Mouse (Mus musculus): ENCODE measurements around the gene Tmem182.

The Tmem182 gene

DNA sequence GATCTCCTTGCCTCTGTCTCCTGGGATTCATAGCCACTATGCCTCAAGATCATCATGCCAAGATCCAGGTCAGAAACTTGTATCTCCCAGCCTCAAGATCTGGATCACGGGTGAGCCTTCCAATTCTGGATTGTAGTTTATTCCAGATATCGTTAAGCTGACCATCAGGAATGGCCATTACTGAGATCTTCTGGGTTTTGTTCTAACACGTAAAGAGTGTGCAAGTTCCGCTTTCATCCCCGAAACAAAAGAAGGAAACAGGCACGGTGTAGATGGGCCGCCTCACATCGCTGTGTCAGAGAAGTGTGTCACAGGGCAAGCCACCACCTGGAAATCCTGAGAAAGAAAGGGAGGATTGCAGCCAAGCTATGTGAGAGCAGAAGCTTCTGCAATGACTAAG, 6.3 kb upstream of the Tmem182 start:
- no peak for DNase-seq (ENCODE audit: low spot score)

DNA sequence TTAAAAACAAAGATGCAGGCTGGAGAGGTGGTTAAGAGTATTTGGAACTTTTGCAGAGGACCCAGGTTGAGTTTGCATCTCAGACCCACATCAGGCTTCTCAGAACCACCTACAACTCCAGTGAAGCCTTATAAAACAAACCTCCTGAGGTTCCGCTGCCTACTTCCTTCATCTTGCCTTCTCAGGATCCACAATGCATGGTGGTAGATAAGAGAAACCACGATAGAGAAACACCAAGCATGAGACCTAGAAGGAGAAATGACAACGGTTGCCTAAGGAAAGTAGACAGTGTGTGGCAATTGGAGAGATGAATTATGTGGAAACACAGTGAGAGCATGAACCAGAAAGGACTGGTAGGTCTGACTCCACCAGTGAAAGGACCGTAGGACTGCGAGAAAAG, 4.5 kb upstream of the Tmem182 start:
- no peak for DNase-seq (ENCODE audit: low spot score)

- DNase-seq (ENCODE audit: low spot score) = no peak
Observed at GRCm38 (mm10) chr1:40802759-40803158, 2.6 kb upstream of the Tmem182 start.

DNA sequence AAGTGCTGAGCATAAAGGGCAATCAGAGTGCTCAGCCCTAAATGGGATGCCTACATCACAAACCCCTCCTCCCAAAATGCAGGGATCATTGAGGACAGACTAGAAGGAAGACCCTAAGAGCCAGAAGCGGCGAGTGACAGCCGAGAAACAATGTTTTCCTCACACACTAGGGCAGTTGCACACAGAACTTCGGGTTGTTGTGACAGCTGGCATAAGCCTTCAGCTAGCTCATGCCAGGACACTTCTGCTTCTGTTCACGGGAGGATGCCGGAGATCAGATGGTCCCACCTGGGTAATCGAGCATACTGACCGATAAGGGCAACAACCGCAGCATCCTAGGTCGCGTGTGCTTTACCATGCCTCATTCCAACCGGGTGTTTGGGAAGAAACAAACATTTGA, 1.3 kb upstream of the Tmem182 start:
- no peak for DNase-seq (ENCODE audit: low spot score)

- DNase-seq (ENCODE audit: low spot score) = no peak
Observed at GRCm38 (mm10) chr1:40805891-40806290, 490 bp downstream of the Tmem182 start.

DNA sequence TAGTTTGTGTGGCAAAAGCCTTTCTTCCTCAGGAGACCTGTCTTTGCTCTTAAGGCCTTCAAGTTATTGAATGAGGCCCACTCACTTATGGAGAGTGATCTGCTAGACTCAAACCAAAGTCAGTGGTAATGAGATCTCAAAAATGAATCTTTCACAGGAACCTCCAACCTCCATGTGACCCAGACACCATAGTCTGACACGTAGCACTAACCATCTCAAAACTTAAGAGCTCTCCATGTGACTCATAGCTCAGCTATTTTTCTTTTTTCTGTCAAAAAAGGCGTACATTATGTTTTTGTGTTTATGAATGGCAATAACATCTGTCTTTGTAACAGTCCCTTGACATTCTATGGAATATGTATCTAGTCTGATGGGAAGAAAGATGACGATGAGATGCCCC, 3.2 kb downstream of the Tmem182 start:
- no peak for DNase-seq (ENCODE audit: low spot score)

DNA sequence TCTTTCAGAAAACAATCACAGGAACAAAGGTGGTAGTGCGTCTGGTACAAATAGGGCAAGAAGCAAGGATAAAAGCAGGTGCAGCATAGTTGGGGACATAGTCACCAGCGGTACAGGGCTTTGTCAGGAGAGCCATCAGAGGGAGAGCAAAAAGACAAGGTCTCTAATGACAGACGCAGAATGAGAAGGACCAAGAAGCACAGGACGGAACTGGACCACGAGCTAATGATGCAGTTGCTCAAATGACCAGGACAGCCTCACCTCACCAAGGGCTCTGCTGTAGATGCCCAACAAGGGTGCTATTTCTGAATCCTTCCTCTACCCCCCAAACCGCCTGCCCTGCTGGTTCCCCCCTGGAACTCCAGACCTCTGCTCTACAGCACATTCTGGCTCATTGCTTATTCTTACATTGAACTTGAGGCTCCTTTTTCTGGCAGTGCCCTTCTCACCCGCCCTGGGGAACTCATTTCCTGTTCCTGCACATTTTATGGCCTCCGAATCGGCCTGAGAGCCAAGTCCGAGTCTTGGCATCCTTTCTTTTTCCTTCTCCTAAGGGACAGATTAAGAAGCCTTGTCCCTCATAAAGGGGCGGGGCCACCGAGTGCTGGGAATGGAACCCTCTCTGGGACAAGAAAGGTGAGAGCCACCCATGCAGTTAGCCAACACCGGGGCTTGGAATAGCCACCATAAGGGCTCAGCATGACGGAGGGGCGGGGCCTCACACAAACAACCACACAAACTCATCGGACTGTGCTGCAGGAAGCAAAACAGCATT, 9.9 kb downstream of the Tmem182 start:
- no peak for DNase-seq (ENCODE audit: low spot score)

DNA sequence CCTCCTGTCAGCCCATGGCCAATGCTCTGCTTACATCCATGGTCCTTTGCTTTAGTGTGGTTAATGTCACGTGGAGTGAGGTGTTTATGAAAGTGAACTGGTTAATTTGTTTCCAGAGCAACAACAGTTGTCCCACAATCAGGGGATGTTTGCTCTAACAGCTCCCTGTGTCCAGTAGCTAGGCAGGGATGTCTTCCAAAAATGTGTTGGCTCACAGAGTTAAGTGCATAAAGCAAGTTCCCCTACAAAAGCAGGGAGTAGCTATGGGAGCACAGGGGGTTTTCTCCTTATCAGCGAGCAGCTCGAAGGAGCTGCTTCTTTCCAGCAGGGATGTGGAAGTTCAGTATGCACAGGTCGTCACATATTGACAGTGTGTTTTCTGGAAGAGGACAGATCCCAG, 19.1 kb downstream of the Tmem182 start:
- DNase-seq (ENCODE audit: low spot score) = no peak

GRCm38 (mm10) chr1:40824936-40825335, 19.5 kb downstream of the Tmem182 start:
- DNase-seq (ENCODE audit: low spot score) = no peak

DNA sequence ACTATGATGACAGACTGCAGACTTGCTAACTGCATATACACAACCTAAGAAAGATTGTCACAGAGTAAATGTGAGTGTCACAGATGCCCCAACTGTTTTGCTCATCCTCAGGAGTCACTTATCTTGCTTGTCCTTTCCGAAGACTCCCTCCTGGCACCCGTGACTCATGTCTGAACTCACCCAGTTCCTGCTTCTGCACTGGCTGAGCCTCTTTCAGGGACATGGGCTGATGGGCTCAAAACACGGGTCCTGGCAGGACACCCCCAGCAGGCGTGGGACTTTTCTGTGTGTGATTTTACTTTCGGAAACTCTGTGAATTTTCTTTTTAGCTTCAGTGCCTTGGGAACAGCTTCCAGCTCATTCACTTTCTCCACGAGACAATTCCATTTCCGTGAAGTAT, 20.4 kb downstream of the Tmem182 start:
- DNase-seq (ENCODE audit: low spot score) = no peak

DNA sequence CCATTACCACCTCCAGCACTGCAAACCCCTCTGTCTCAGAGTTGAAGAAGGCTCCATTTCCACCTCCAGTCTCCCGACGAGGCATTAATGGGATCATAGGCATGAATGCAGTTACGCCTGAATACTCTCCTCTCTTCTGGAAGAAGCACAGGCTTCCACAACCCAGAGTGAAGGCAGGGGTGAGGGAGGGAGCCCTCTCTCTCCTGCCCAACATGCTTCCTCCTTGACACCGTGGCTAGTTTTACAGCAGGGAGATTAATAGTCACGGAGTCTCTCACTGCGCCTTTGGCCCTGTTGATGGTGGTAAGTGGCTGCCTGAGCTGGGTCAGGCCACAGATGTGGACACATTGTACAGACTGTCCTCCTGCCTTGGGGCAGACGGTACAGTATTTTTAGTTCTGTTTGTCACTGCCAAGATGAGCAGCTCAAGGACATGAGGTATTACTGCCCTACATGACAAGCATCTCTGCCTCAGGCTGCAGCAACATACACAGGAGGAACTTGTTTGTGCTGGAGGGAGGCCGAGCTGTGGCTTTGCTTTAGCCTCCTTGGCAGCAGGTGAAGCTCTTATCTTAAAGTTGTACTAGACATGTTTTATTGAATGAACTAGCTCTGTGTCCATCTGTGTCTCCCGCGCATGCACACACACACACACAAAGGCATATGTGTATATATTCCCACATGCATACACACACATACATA, 24.0 kb downstream of the Tmem182 start:
- DNase-seq (ENCODE audit: low spot score) = peak; percentile 30

DNA sequence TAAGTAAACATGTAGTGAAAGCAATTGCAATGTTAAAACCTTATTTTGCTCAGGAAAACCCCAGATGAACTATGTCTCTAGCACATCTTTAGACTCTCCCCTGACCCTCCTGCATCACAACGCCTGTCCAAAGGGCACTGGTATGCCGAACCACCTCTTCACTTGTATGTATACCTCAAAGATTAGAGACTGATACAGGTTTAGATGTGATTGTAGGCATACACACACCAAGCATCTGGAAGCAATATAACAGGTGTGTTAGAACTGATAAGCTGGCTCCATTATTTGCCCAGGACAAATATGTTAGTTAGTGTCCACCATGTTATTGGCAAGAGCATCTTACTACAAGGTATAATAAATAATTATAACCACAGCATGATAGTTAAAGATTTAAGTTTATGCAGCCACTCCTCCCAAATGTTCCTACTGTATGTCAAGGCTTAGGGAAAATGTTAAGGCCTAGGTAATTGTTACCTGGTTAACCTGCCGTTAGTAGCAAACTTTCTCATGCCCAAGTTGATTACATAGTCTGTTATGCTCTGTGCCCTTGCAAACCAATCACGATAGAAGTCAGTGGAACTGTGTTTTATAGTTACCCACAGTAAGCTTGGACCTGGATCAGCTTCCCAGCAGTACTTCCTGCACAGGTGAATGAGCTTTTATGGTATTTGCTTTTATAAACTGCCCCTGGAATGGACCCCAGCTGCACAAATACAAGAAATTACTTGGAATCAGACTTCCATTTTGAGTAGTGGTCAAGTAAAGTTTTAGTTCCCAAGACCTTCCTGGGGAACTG, 25.5 kb downstream of the Tmem182 start:
- DNase-seq (ENCODE audit: low spot score) = no peak

GRCm38 (mm10) chr1:40835468-40835867, 30.1 kb downstream of the Tmem182 start:
- DNase-seq (ENCODE audit: low spot score) = no peak

GRCm38 (mm10) chr1:40840605-40841004, 35.2 kb downstream of the Tmem182 start:
- no peak for DNase-seq (ENCODE audit: low spot score)

DNA sequence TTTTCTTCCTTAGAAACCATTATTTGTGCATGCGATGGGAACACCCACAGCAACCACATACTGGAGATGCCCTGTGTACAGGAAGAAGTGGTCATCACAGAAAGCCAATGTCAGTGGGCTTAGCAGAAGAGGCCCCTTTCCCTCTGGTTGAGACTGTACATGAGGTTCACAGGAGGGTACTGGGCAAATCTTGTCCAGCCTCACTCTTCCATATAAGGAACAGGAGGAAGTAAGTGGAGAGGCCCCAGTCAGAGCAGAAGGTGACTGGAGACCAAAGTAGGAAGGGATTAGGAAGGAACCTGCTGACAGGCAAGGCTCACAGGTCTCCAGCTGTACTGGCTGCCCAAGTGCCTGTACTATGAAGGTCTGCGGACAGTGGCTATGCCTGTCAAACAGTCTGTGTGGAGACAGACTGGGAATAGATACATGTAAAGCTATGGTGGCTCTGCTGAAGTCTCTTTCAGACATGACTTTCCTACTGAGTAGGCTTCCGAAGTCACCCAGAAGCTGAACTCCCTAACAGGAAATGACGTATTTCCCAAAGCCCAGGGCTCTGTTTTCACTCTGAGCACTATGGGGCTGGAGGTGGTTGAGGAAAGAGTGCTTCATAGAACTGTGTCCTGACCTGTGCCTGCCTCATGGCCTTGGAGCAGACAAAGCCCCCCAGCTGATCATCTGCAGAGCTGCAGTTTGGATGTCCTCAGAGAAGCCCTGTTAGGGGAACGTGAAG, 35.8 kb downstream of the Tmem182 start:
- DNase-seq (ENCODE audit: low spot score) = no peak

DNA sequence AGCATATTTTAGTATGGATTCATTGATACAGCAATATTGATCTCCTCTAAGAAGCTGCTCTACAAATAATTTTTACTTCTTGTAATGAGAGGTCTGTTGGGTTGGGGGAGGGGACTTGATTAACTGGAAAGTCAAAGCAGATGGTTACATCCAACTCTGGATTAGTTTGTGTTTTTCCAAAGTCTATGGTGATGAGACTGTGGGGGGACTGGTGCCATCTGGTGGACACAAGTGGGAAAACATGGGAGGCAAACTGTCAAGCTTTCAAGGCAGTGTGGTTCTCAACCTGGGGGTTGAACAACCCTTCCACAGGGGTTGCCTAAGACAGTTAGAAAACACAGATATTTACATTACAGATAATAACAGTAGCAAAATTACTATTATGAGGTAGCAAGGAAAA, 39.2 kb downstream of the Tmem182 start:
- no peak for DNase-seq (ENCODE audit: low spot score)

- no peak for DNase-seq (ENCODE audit: low spot score)
Observed at GRCm38 (mm10) chr1:40847196-40847938, 42.0 kb downstream of the Tmem182 start.

GRCm38 (mm10) chr1:40851286-40851685, 45.9 kb downstream of the Tmem182 start:
- DNase-seq (ENCODE audit: low spot score) = no peak

GRCm38 (mm10) chr1:40855268-40855667, 49.9 kb downstream of the Tmem182 start:
- DNase-seq (ENCODE audit: low spot score) = no peak

GRCm38 (mm10) chr1:40856846-40857636, 51.6 kb downstream of the Tmem182 start:
- DNase-seq (ENCODE audit: low spot score) = no peak

DNA sequence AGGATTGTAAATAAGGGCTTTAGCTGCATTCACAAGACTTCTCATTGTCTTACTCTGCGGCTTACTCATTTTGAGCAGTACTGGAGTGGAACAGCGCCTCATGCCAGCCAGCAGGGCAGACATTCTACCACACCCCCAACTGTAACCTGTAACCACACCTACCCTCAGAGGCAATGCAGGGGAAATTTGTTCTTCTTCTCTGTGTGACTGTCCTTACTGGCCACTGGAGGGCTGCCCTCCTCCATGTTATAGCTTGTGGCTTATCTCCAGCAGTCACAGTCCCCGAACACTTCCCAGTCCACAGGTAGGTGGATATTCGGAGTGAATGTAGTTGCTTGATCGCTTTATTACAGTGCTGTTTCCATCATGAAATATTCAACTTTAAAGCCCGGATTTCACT, 59.6 kb downstream of the Tmem182 start:
- DNase-seq (ENCODE audit: low spot score) = no peak
